Mouse (Mus musculus): ENCODE results near the gene Gm10577. TPM values are rescaled to one million over a fixed set of nuclear protein-coding genes. Genes with fewer than 3 reads are reported as not detected.

The Gm10577 gene
- polyA plus RNA-seq, 2 experiments: not detected

GRCm38 (mm10) chr4:101027852-101028411, 7.4 kb upstream of the Gm10577 start:
- DNase-seq (ENCODE audit: low spot score) (no peak), ATAC-seq (ENCODE audit: low FRiP score, low read depth) (no peak)
- H3K27me3 ChIP-seq (ENCODE audit: control insufficient read depth, insufficient read depth, low read length): no peaks in the 10 kb centered on the region
- no peak for TF ChIP-seq POLR2A (IDR thresholded peaks at IDR 0.05; ENCODE audit: borderline replicate concordance, extremely low read depth, insufficient read depth, insufficient read length)
- no peak overlapping the region for H3K4me2 ChIP-seq (replicated peaks; ENCODE audit: low read depth, low read length, severe bottlenecking)
- WGBS: 81% methylated on average over 9 of the region's 9 CpGs
- peaks cover 6% of the 10 kb centered on the region for H3K9me3 ChIP-seq (ENCODE audit: control insufficient read depth, low read length)
- no peak overlapping the region for H3K27ac ChIP-seq (replicated peaks; ENCODE audit: low read depth, low read length)
- no peaks in the 10 kb centered on the region for H3K36me3 ChIP-seq (ENCODE audit: control insufficient read depth, insufficient read depth, low read length)
- H3K4me1 ChIP-seq (ENCODE audit: control insufficient read depth, insufficient read depth, low read length): no peaks in the 10 kb centered on the region
- H3K4me3 ChIP-seq (replicated peaks; ENCODE audit: low read length): no peak overlapping the region
- no peak overlapping the region for H3K9ac ChIP-seq (ENCODE audit: low read depth, low read length, severe bottlenecking)

GRCm38 (mm10) chr4:101026995-101027394, 6.5 kb upstream of the Gm10577 start:
- TF ChIP-seq POLR2A (IDR thresholded peaks at IDR 0.05; ENCODE audit: borderline replicate concordance, extremely low read depth, insufficient read depth, insufficient read length): no peak

GRCm38 (mm10) chr4:101026566-101026965, 6.1 kb upstream of the Gm10577 start:
- peaks cover 10% of the 10 kb centered on the region for H3K9me3 ChIP-seq (ENCODE audit: control insufficient read depth, low read length)
- TF ChIP-seq POLR2A (IDR thresholded peaks at IDR 0.05; ENCODE audit: borderline replicate concordance, extremely low read depth, insufficient read depth, insufficient read length): no peak
- H3K27me3 ChIP-seq (ENCODE audit: control insufficient read depth, insufficient read depth, low read length): no peaks in the 10 kb centered on the region
- 76% methylated on average over 5 of the region's 5 CpGs for WGBS
- H3K4me3 ChIP-seq (replicated peaks; ENCODE audit: low read length): no peak overlapping the region
- H3K36me3 ChIP-seq (ENCODE audit: control insufficient read depth, insufficient read depth, low read length): no peaks in the 10 kb centered on the region
- H3K27ac ChIP-seq (replicated peaks; ENCODE audit: low read depth, low read length): no peak overlapping the region
- no peak overlapping the region for H3K4me2 ChIP-seq (replicated peaks; ENCODE audit: low read depth, low read length, severe bottlenecking)
- H3K9ac ChIP-seq (ENCODE audit: low read depth, low read length, severe bottlenecking): no peak overlapping the region
- H3K4me1 ChIP-seq (ENCODE audit: control insufficient read depth, insufficient read depth, low read length): no peaks in the 10 kb centered on the region
- DNase-seq (ENCODE audit: low spot score) (no peak), ATAC-seq (ENCODE audit: low FRiP score, low read depth) (no peak)

More at GRCm38 (mm10) chr4:101026995-101027394, 6.5 kb upstream of the Gm10577 start:
- 75% methylated on average over 2 of the region's 2 CpGs for WGBS
- DNase-seq (ENCODE audit: low spot score) (no peak), ATAC-seq (ENCODE audit: low FRiP score, low read depth) (no peak)
- H3K4me1 ChIP-seq (ENCODE audit: control insufficient read depth, insufficient read depth, low read length): no peaks in the 10 kb centered on the region
- H3K9ac ChIP-seq (ENCODE audit: low read depth, low read length, severe bottlenecking): no peak overlapping the region
- no peaks in the 10 kb centered on the region for H3K36me3 ChIP-seq (ENCODE audit: control insufficient read depth, insufficient read depth, low read length)
- H3K27me3 ChIP-seq (ENCODE audit: control insufficient read depth, insufficient read depth, low read length): no peaks in the 10 kb centered on the region
- H3K27ac ChIP-seq (replicated peaks; ENCODE audit: low read depth, low read length): no peak overlapping the region
- H3K4me3 ChIP-seq (replicated peaks; ENCODE audit: low read length): no peak overlapping the region
- H3K9me3 ChIP-seq (ENCODE audit: control insufficient read depth, low read length): peaks cover 10% of the 10 kb centered on the region
- H3K4me2 ChIP-seq (replicated peaks; ENCODE audit: low read depth, low read length, severe bottlenecking): no peak overlapping the region

GRCm38 (mm10) chr4:101017806-101018205, 2.7 kb downstream of the Gm10577 start:
- H3K4me1 ChIP-seq (ENCODE audit: control insufficient read depth, insufficient read depth, low read length): no peaks in the 10 kb centered on the region
- ATAC-seq (ENCODE audit: low FRiP score, low read depth) (no peak), DNase-seq (ENCODE audit: low spot score) (no peak)
- H3K36me3 ChIP-seq (ENCODE audit: control insufficient read depth, insufficient read depth, low read length): no peaks in the 10 kb centered on the region
- H3K9ac ChIP-seq (ENCODE audit: low read depth, low read length, severe bottlenecking): no peak overlapping the region
- H3K27ac ChIP-seq (replicated peaks; ENCODE audit: low read depth, low read length): no peak overlapping the region
- no peak for TF ChIP-seq POLR2A (IDR thresholded peaks at IDR 0.05; ENCODE audit: borderline replicate concordance, extremely low read depth, insufficient read depth, insufficient read length)
- WGBS: 92% methylated on average over 4 of the region's 4 CpGs
- H3K9me3 ChIP-seq (ENCODE audit: control insufficient read depth, low read length): peaks cover 8% of the 10 kb centered on the region
- no peak overlapping the region for H3K4me3 ChIP-seq (replicated peaks; ENCODE audit: low read length)
- no peak overlapping the region for H3K4me2 ChIP-seq (replicated peaks; ENCODE audit: low read depth, low read length, severe bottlenecking)
- no peaks in the 10 kb centered on the region for H3K27me3 ChIP-seq (ENCODE audit: control insufficient read depth, insufficient read depth, low read length)

- no peak for ATAC-seq (ENCODE audit: low FRiP score, low read depth)
These were observed 11.4 kb downstream of the Gm10577 start for GRCm38 (mm10) chr4:101009092-101009491.

More at GRCm38 (mm10) chr4:101009092-101009491, 11.4 kb downstream of the Gm10577 start:
- no peak for DNase-seq (ENCODE audit: low spot score)
- H3K4me2 ChIP-seq (replicated peaks; ENCODE audit: low read depth, low read length, severe bottlenecking): no peak overlapping the region
- no peak overlapping the region for H3K9ac ChIP-seq (ENCODE audit: low read depth, low read length, severe bottlenecking)
- no peaks in the 10 kb centered on the region for H3K9me3 ChIP-seq (ENCODE audit: control insufficient read depth, low read length)
- H3K36me3 ChIP-seq (ENCODE audit: control insufficient read depth, insufficient read depth, low read length): peaks cover 20% of the 10 kb centered on the region
- 81% methylated on average over 4 of the region's 4 CpGs for WGBS
- H3K4me3 ChIP-seq (replicated peaks; ENCODE audit: low read length): no peak overlapping the region
- TF ChIP-seq POLR2A (IDR thresholded peaks at IDR 0.05; ENCODE audit: borderline replicate concordance, extremely low read depth, insufficient read depth, insufficient read length): no peak
- H3K27me3 ChIP-seq (ENCODE audit: control insufficient read depth, insufficient read depth, low read length): no peaks in the 10 kb centered on the region
- H3K4me1 ChIP-seq (ENCODE audit: control insufficient read depth, insufficient read depth, low read length): no peaks in the 10 kb centered on the region
- H3K27ac ChIP-seq (replicated peaks; ENCODE audit: low read depth, low read length): no peak overlapping the region
